28 mouse cellular contexts compared by ENCODE assay signal in the genomic region with DNA sequence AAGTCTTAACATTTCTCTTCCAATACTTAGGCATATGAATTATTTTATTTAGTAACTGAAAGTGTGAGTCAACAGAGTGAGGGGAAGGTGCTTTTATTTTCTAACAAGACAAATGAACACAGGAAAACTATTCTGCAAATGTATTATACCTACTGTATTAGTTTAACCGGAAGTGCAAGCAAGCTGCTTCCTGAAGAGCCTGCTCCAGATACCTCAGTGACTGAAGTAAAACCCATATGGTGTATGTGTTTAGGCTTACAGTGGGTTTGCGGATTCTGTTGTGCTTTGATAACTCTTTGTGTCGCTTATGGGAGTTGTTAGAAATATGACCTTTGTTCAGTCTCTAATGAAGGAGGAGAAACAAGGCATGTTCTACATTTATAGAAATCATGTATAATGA. TPM values are rescaled to one million over a fixed set of nuclear protein-coding genes. Genes with fewer than 3 reads are reported as not detected.
DNase-seq lines count a peak whose midpoint lies in the region; ATAC-seq and TF ChIP-seq lines count a peak whose summit lies in the region.
"Had no signal": no experiment of that assay in that cellular context is flagged by ENCODE, and none has a peak within 500 bp of the region (broad histone marks: within the 10 kb centered on the region; RNA-seq: fewer than 3 reads in every experiment).

No protein-coding gene starts in this region.

- ATAC-seq in hematopoietic stem cell, adult 5-6 weeks (replicated peaks in 1 of 2; ENCODE audit: insufficient read depth in 1 of 2, low FRiP score in 2 of 2, low TSS enrichment in 1 of 2, low read depth in 1 of 2, poor library complexity in 2 of 2, severe bottlenecking in 2 of 2): peak; percentile 69 to 78
- no peak for ATAC-seq in hindbrain, embryonic 14.5 days (ENCODE audit: low FRiP score)
- ATAC-seq: forebrain, postnatal 0 days; hindbrain, postnatal 0 days; intestine, postnatal 0 days had no signal

- no peak overlapping the region for H3K4me2 ChIP-seq in hindbrain, embryonic 14.5 days (replicated peaks)
- H3K4me2 ChIP-seq: heart, embryonic 12.5 days; limb, embryonic 12.5 days; liver, embryonic 15.5 days; lung, embryonic 14.5 days; neural tube, embryonic 15.5 days had no signal

- peak overlapping the region; percentile 51 for H3K27ac ChIP-seq in gastrocnemius, adult 2 months
- no peak overlapping the region for H3K27ac ChIP-seq in hindbrain, embryonic 14.5 days
- H3K27ac ChIP-seq: hindbrain, postnatal 0 days; limb, embryonic 12.5 days; liver, embryonic 15.5 days; neural tube, embryonic 15.5 days had no signal

- no peak for TF ChIP-seq CTCF in gastrocnemius, adult 2 months (IDR thresholded peaks at IDR 0.05)

- WGBS in hindbrain, embryonic 14.5 days: 88% methylated on average over 3 of the region's 3 CpGs

- H3K9me3 ChIP-seq in hindbrain, embryonic 14.5 days (ENCODE audit: control insufficient read depth, low read length): no peaks in the 10 kb centered on the region
- H3K9me3 ChIP-seq: heart, embryonic 12.5 days; limb, embryonic 12.5 days; liver, embryonic 15.5 days; neural tube, embryonic 15.5 days had no signal

- H3K9ac ChIP-seq in hindbrain, embryonic 14.5 days: no peak overlapping the region
- H3K9ac ChIP-seq: forebrain, postnatal 0 days; heart, embryonic 12.5 days; limb, embryonic 12.5 days; liver, embryonic 15.5 days; lung, embryonic 14.5 days; neural tube, embryonic 15.5 days had no signal

- DNase-seq in gastrocnemius, adult 2 months: no peak
- no peak for DNase-seq in gastrocnemius, adult 8-10 months (ENCODE audit: low spot score in 2 of 2)
- peak; percentile 50 for DNase-seq in CD4-positive, CD25-positive, alpha-beta regulatory T cell, adult 2 months (ENCODE audit: low read depth, low spot score)
- DNase-seq in splenic B cell, adult 2 months (ENCODE audit: low read depth, low spot score): peak; percentile 41
- DNase-seq in urinary bladder, postnatal 36 days (ENCODE audit: low spot score in 2 of 2): no peak
- no peak for DNase-seq in hindbrain, embryonic 14.5 days (ENCODE audit: low spot score)
- DNase-seq: adrenal gland, adult 2 months; adrenal gland, postnatal 36 days; cerebellum, adult 18-20 months; cerebellum, postnatal 10 days; forebrain, postnatal 0 days; gastrocnemius, postnatal 25 days; heart, adult 18-20 months; heart, postnatal 14 days; kidney, postnatal 25 days; lung, embryonic 14.5 days; midbrain, embryonic 14.5 days; right cerebral cortex, adult 18-20 months; spleen, adult 18-20 months; thymus, postnatal 4 days had no signal

- intact Hi-C loops in gastrocnemius, adult 2 months (cut with DNase I): no loop called here

- no peak overlapping the region for H3K4me3 ChIP-seq in gastrocnemius, adult 2 months
- H3K4me3 ChIP-seq in hindbrain, embryonic 14.5 days (replicated peaks; ENCODE audit: low read length): no peak overlapping the region
- H3K4me3 ChIP-seq: erythroblast, embryonic 14.5 days; heart, embryonic 12.5 days; limb, embryonic 12.5 days; liver, embryonic 15.5 days; neural tube, embryonic 15.5 days had no signal

- H3K4me1 ChIP-seq in hindbrain, embryonic 14.5 days (replicated peaks; ENCODE audit: control insufficient read depth, insufficient read depth, low read length): no peaks in the 10 kb centered on the region
- H3K4me1 ChIP-seq: neural tube, embryonic 15.5 days had no signal

- no peaks in the 10 kb centered on the region for H3K36me3 ChIP-seq in splenic B cell, adult 2 months (ENCODE audit: control insufficient read depth, insufficient read depth, low read length, poor library complexity, severe bottlenecking)
- no peaks in the 10 kb centered on the region for H3K36me3 ChIP-seq in hindbrain, embryonic 14.5 days (replicated peaks; ENCODE audit: control insufficient read depth, insufficient read depth)
- H3K36me3 ChIP-seq: heart, embryonic 12.5 days; limb, embryonic 12.5 days; liver, embryonic 15.5 days; neural tube, embryonic 15.5 days had no signal

- H3K27me3 ChIP-seq in splenic B cell, adult 2 months (ENCODE audit: control insufficient read depth, insufficient read depth, low read length, poor library complexity, severe bottlenecking): no peaks in the 10 kb centered on the region
- no peaks in the 10 kb centered on the region for H3K27me3 ChIP-seq in hindbrain, embryonic 14.5 days (ENCODE audit: control insufficient read depth, insufficient read depth, low read length)
- H3K27me3 ChIP-seq: heart, embryonic 12.5 days; limb, embryonic 12.5 days; liver, embryonic 15.5 days; neural tube, embryonic 15.5 days had no signal

RNA-seq across cellular contexts. Expression of gene Mbnl1, which starts 46.7 kb away (rescaled TPM):
- total RNA-seq in gastrocnemius, adult 2 months (2021): 100 to 1,000 TPM; 495 to 592 TPM
- 100 to 1,000 TPM; 579 to 697 (median 625) TPM for total RNA-seq in gastrocnemius, adult 8-10 months (2022)
- total RNA-seq in hematopoietic stem cell, adult 5-6 weeks (2017): 695 and 750 TPM in 2 replicates
- 63.2 TPM in 2 replicates for polyA plus RNA-seq in hindbrain, embryonic 14.5 days (2014; fragmentation: Nextera tagmentation; extraction: Ambion mirVana)

Comparison
In these comparisons a context has a peak if more than half of its experiments do, and no peak if none do; other contexts are left out.
1. DNase-seq: peak in CD4-positive, CD25-positive, alpha-beta regulatory T cell, adult 2 months (single experiment) and splenic B cell, adult 2 months (single experiment); none in gastrocnemius, adult 2 months (single experiment), gastrocnemius, adult 8-10 months (0 of 2), urinary bladder, postnatal 36 days (0 of 2) and hindbrain, embryonic 14.5 days (single experiment).